Mouse (Mus musculus): ENCODE results near the gene Gm3468.
"Not testable (repeated sequence)": the region's sequence is repeated elsewhere in the genome, so short reads cannot be mapped to it uniquely, and the experiment has no call there.

Gene Gm3468

GRCm38 (mm10) chr14:6108272-6108925 lies at the start of gene Gm3468:
TSS of gene Gm3468 (minus strand) at chr14:6108665.
- DNase-seq (ENCODE audit: low read depth) = not testable (repeated sequence)

- not testable (repeated sequence) for DNase-seq (ENCODE audit: low read depth)
These were observed 17.2 kb upstream of the Gm3468 start, which contains the start of gene Gm3476 for GRCm38 (mm10) chr14:6125707-6126106. TSS of gene Gm3476 (minus strand) at chr14:6125807.

DNA sequence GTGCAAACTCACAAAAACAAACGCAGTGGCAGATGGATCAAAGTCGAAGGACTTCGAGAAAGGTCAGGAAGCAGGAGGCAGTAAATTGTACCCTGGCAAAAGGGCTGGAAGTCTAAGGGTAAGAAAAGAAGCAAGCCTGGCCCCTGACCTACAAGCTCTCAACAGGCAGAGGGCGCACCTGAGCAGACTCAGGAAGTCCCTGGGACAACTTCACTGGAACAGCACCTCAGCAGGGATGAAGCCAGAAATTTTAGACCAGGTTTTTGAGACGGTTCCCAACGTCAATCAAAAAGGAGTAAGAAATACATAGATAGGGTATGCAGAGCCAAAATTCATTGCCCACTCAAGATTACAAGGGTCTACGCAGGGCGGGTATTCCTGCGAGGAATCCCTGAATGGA lies 965 bp downstream of the Gm3468 start:
- not testable (repeated sequence) for DNase-seq (ENCODE audit: low read depth)

GRCm38 (mm10) chr14:6093842-6094241 lies 14.6 kb downstream of the Gm3468 start, which contains the start of gene Gm8206:
TSS of gene Gm8206 (minus strand) at chr14:6093942.
- DNase-seq (ENCODE audit: low read depth) = not testable (repeated sequence)

DNA sequence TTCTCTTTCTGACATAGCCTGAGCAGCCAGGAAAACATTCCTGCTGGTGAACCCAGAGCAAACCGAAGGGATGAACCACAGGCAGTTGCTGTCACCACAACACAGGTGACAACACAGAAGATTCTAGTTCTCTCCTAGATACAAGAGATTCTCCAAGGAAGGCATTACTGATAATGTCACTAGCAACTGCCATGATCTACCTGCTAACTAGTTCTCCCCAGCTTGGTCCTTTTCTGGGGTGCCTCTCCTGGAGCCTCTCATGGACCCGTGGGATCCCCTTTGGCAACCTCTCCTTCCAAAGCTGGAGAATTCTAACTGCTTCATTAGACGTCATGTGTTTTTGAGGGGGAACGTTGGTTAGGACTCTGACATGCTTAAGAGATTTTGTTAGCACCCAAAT lies 50.3 kb downstream of the Gm3468 start, which contains the start of gene Gm6337:
Gene Gm6337, minus strand, starts transcription at position 101 of the 400 bp plus-strand sequence.
- not testable (repeated sequence) for DNase-seq (ENCODE audit: low read depth)
